Mouse (Mus musculus): ENCODE measurements around the gene Tfb1m. TPM values are rescaled to one million over a fixed set of nuclear protein-coding genes. Genes with fewer than 3 reads are reported as not detected.

Gene Tfb1m
- 16.3 and 18.7 TPM in 2 replicates for polyA plus RNA-seq (2016; fragmentation: Nextera tagmentation; extraction: Ambion mirVana)

DNA sequence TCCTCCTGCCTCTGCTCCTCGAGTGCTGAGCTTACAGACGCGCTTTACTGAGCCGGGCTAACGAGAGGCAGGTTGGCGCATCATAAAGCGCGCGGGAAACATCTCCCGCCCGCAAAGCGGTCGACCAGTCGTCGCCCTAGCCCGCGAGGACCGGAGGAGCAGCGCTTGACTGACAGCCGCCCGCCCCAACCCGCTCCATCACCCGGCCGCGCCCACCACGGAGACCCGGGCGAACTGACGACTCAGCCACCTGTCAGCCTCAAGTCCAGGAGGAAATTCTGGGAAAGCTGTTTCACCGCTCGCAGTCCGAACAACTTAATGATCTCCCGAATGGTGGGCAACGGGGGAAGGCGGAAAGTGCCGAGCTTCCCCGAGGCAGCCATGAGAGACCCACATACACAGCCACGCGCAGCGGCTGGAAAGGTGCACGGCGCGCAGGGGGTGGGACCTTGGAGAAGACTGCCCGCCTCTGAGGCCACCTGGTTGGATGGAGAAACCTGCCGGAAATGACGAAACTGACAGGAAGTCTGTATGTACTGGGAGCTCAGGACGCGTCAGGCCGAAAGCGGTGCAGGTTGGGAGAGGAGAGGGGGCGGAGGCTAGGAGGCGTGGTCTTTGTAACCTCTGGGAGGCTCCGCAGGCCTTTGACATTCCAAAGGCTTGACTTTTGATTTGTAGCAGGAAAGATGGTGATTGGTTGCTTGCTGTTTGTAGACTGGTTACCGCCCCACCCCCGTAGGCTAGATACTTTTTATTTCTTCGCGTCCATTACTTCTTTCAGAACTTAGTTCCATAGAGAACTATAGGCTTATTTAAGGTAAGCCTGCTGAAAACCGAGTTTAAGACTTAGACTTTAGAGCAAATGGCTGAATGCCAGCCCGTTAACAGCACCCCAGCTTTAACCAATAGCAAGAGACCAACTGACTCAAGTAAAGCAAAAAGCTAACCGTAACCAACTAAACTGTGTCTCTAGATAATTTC, at the start of gene Tfb1m:
Gene Tfb1m, minus strand, starts transcription at position 451 of the 981 bp plus-strand sequence.
- H3K36me3 ChIP-seq (replicated peaks) = no peaks in the 10 kb centered on the region
- H3K4me1 ChIP-seq = peaks cover 18% of the 10 kb centered on the region
- peak; percentile 98 for DNase-seq (ENCODE audit: low spot score)
- H3K27me3 ChIP-seq (replicated peaks; ENCODE audit: low read depth, poor library complexity, severe bottlenecking) = no peaks in the 10 kb centered on the region
- WGBS = 1% methylated on average over 60 of the region's 60 CpGs
- peak within 1 kb of the TSS; percentile 87 for H3K27ac ChIP-seq (replicated peaks)
- no peaks in the 10 kb centered on the region for H3K9me3 ChIP-seq
- H3K4me3 ChIP-seq = peak within 1 kb of the TSS; percentile 76

DNA sequence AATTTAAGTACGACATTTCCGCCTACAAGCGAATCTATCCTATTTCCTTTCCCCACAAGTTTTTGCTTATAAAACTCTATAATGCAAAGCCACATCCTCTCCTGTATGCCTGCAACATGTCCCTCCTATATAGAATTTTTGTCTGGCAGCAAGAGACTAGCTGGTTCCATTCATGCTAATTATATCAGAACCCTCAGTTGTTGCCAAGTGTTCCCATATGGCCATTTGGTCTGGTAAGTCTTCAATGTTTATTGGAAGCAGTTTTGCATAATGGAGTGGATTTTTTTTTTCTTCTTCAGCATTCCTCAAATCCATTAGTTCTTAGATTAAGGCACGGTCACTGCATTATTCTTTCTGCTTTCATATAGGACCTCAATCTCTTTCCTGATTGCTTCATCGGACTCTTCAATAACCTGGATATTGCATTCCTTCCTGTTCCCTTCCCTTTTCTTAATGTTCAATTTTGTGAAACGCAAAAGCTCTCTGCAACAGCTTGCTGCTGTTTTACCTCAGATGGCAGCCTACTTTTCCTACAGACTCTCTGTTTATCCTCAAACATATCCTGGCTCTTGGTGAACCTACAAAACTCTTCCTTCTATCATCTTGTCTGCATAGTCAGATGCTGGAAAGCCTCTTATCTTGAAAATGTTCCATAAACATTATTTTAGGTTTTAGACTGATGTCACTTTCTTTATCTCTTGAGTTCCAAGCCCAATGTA, 45.5 kb upstream of the Tfb1m start:
- H3K36me3 ChIP-seq (replicated peaks) = no peaks in the 10 kb centered on the region
- 85% methylated on average over 6 of the region's 6 CpGs for WGBS
- no peaks in the 10 kb centered on the region for H3K4me1 ChIP-seq
- H3K9me3 ChIP-seq = no peaks in the 10 kb centered on the region
- no peak for DNase-seq (ENCODE audit: low spot score)
- no peaks in the 10 kb centered on the region for H3K27me3 ChIP-seq (replicated peaks; ENCODE audit: low read depth, poor library complexity, severe bottlenecking)
- H3K4me3 ChIP-seq = no peak overlapping the region
- no peak overlapping the region for H3K27ac ChIP-seq (replicated peaks)

DNA sequence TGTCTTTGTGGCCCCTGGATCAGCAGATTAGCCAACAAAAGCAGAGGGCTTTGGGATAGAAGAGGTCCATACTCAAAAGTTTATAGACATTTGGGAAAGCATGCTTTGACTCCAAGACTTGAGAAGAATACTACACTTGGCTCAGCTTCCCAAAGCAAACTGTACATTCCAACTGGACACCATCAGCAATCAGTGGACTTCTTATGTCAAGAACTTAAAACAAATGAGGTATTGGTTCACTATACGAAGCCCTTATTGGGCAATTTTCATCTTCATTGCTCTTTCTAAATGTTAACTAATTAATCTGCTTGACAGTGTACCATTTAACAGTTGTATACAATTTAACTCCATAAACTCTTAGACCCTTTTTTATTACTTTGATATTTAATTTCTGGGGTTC, 40.8 kb upstream of the Tfb1m start:
- Histone ChIP-seq H3K36me3 (replicated peaks) (no peaks in the 10 kb centered on the region), H3K27me3 (replicated peaks; ENCODE audit: low read depth, poor library complexity, severe bottlenecking) (no peaks in the 10 kb centered on the region), H3K9me3 (no peaks in the 10 kb centered on the region), H3K27ac (replicated peaks) (no peak overlapping the region), H3K4me1 (no peaks in the 10 kb centered on the region), H3K4me3 (no peak overlapping the region)
- WGBS = 87% methylated on average over 1 of the region's 1 CpGs
- no peak for DNase-seq (ENCODE audit: low spot score)

DNA sequence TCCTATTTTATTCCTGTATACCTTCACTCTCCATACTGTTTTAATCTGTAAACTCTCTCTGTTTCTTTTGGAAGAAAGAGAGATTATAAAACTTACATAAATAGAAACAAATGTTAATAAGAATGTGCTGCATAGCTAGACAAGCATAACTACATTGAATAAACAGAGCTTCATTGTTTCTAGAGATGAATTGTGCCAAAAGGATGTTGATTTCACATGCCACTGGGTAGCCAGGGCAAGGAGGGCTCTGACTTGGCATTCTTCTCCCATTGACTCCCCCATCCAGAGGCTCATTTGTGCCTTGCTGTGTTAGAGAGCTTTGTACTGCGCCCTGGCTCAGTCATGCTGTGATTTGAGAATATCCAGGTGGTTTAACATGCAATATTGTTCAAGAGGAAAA, 40.3 kb upstream of the Tfb1m start:
- 84% methylated on average over 1 of the region's 1 CpGs for WGBS

DNA sequence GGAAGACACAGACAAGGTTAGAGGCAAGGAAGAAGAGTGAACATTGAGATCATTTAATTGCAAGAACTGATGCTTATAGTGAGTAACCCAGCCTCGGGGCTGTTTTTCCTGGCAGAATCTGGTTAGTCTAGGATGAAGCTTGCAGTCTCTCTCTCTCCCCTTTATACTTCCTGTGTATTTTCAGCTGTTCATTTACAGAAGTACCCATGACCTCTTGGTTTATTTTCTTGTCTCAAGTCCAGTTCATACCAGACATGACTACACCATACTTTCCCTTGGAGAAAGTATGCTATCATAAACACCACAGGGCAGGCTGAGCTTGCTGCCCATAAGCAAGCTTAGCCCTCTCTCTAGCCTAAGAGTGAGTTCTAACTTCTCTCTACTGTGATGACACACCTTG, 39.5 kb upstream of the Tfb1m start:
- DNase-seq (ENCODE audit: low spot score) = no peak
- WGBS = 62% methylated on average over 1 of the region's 1 CpGs
- Histone ChIP-seq H3K4me1 (no peaks in the 10 kb centered on the region), H3K27me3 (replicated peaks; ENCODE audit: low read depth, poor library complexity, severe bottlenecking) (no peaks in the 10 kb centered on the region), H3K4me3 (no peak overlapping the region), H3K36me3 (replicated peaks) (no peaks in the 10 kb centered on the region), H3K27ac (replicated peaks) (no peak overlapping the region), H3K9me3 (no peaks in the 10 kb centered on the region)

More for the DNA sequence above, 40.3 kb upstream of the Tfb1m start:
- Histone ChIP-seq H3K36me3 (replicated peaks) (no peaks in the 10 kb centered on the region), H3K27me3 (replicated peaks; ENCODE audit: low read depth, poor library complexity, severe bottlenecking) (no peaks in the 10 kb centered on the region), H3K4me3 (no peak overlapping the region), H3K4me1 (no peaks in the 10 kb centered on the region), H3K27ac (replicated peaks) (no peak overlapping the region), H3K9me3 (no peaks in the 10 kb centered on the region)
- no peak for DNase-seq (ENCODE audit: low spot score)

DNA sequence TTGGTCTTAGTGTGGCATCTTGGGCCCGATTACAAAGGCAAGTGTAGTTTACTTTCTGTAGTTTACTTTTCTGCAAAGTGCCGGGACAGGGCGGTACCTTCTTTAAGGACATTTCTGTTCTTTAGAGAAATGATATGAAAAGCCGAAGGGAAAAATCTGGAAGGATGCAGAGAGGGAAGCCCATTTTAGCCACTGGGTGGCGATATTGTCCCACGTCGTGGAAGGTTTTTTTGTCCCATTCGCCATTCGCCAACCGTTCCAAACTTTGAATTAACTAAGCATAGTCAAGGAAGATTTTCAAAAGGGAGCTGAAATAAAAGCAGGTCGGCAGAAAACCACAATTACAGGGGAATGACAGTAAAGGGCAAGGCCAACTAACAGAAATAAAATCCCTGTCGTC, 13.3 kb upstream of the Tfb1m start:
- H3K27me3 ChIP-seq (replicated peaks; ENCODE audit: low read depth, poor library complexity, severe bottlenecking) = no peaks in the 10 kb centered on the region
- H3K36me3 ChIP-seq (replicated peaks) = no peaks in the 10 kb centered on the region
- 8% methylated on average over 12 of the region's 12 CpGs for WGBS
- no peak overlapping the region for H3K4me3 ChIP-seq
- H3K4me1 ChIP-seq = no peaks in the 10 kb centered on the region
- H3K27ac ChIP-seq (replicated peaks) = no peak overlapping the region
- peak; percentile 73 for DNase-seq (ENCODE audit: low spot score)
- no peaks in the 10 kb centered on the region for H3K9me3 ChIP-seq

DNA sequence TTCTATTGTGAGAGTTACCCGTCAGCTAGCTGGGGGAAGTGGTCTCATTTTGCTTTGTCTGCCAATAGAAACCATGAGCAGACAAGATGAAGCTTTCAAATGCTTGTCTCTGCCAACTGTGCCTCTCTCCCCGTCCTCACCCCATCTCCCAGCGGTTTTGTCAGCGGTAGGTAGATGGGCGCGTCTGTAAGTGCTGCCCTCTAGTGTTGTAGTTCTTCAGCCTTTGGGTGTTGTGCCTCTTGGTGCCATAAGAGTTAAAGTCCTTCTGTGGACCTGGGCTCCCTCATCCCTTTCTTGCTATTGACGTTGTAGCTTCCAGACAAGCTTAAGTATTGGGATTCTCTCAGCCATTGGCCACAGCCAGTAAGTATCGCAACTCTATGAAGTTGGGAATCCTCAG, 4.8 kb upstream of the Tfb1m start:
- H3K27ac ChIP-seq (replicated peaks) = no peak overlapping the region
- WGBS = 56% methylated on average over 8 of the region's 8 CpGs
- no peaks in the 10 kb centered on the region for H3K9me3 ChIP-seq
- H3K27me3 ChIP-seq (replicated peaks; ENCODE audit: low read depth, poor library complexity, severe bottlenecking) = no peaks in the 10 kb centered on the region
- DNase-seq (ENCODE audit: low spot score) = no peak
- peaks cover 7% of the 10 kb centered on the region; the same call in 1 of the 2 replicates for H3K4me1 ChIP-seq
- no peaks in the 10 kb centered on the region for H3K36me3 ChIP-seq (replicated peaks)
- H3K4me3 ChIP-seq = no peak overlapping the region

DNA sequence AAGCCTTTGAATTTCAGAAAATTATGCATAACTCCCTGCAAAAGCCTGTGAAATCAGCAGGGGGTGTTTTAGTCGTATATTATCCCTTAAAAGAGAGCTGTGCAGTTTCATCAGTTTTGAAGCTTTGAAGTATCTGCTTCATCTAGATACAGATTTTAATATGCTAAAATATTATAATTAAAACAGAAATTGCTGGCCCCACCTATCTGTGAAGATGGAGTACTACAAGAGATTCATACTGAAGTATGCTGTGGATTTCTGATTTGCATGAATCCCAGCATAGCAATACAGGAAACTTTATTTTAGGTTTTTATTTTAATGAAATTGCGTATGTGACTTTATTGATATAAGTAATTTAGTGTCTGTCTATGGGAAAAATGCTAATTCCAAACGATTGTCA, 3.0 kb upstream of the Tfb1m start:
- Histone ChIP-seq H3K4me1 (peaks cover 18% of the 10 kb centered on the region), H3K4me3 (no peak overlapping the region), H3K36me3 (replicated peaks) (no peaks in the 10 kb centered on the region), H3K9me3 (no peaks in the 10 kb centered on the region), H3K27ac (replicated peaks) (no peak overlapping the region), H3K27me3 (replicated peaks; ENCODE audit: low read depth, poor library complexity, severe bottlenecking) (no peaks in the 10 kb centered on the region)
- no peak for DNase-seq (ENCODE audit: low spot score)
- 77% methylated on average over 3 of the region's 3 CpGs for WGBS

DNA sequence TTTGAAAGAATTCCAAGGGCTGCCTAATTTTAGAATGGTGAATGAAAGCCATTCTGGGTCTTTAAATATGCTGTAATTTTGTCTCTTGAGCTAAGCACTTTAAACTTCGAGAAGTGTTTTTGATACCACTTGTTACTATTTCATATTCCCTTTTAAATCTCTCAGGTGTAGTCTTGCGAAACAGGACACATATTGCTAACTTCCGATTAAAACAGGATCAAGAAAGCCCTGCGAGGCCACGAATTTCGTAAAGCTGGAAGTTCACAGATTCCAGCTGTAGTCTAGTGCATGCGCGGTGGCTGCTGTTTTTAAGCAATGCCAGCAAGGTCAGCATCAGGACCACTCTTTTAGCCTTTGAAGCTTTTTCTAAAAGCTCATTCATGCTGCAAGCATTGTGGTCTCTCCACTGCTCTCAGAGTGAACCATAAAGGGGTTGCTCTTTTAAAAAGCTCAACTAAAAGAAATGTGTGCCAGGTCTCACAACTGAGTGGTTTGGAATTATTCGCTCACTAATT, 832 bp upstream of the Tfb1m start:
- no peaks in the 10 kb centered on the region for H3K27me3 ChIP-seq (replicated peaks; ENCODE audit: low read depth, poor library complexity, severe bottlenecking)
- 76% methylated on average over 9 of the region's 9 CpGs for WGBS
- DNase-seq (ENCODE audit: low spot score) = no peak
- H3K4me1 ChIP-seq = peaks cover 18% of the 10 kb centered on the region
- peak overlapping the region; percentile 87 for H3K27ac ChIP-seq (replicated peaks)
- peak overlapping the region; percentile 76 for H3K4me3 ChIP-seq
- H3K36me3 ChIP-seq (replicated peaks) = no peaks in the 10 kb centered on the region
- no peaks in the 10 kb centered on the region for H3K9me3 ChIP-seq

DNA sequence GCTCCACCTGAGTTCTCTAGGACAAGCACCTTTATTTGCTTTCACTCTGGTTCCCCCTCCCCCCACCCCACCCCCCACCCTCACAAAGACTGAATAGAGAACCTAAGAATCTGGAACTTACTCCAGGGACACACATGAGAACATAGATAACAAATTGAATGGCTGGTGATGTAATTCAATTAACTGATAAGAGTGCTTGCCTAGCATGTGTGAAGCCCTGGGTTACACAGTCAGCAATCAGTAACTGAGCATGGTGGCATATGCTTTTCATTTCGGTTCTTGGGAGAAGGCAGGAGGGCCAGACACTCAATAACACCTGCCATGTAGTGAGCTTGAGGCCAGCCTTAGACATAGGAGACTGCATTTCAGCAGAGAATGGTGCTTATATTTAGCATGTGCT, 1.3 kb downstream of the Tfb1m start:
- Histone ChIP-seq H3K36me3 (replicated peaks) (peaks cover 5% of the 10 kb centered on the region), H3K27me3 (replicated peaks; ENCODE audit: low read depth, poor library complexity, severe bottlenecking) (no peaks in the 10 kb centered on the region), H3K4me3 (peak overlapping the region; percentile 76), H3K4me1 (peaks cover 18% of the 10 kb centered on the region), H3K9me3 (no peaks in the 10 kb centered on the region), H3K27ac (replicated peaks) (no peak overlapping the region)
- DNase-seq (ENCODE audit: low spot score) = no peak
- 82% methylated on average over 1 of the region's 1 CpGs for WGBS

DNA sequence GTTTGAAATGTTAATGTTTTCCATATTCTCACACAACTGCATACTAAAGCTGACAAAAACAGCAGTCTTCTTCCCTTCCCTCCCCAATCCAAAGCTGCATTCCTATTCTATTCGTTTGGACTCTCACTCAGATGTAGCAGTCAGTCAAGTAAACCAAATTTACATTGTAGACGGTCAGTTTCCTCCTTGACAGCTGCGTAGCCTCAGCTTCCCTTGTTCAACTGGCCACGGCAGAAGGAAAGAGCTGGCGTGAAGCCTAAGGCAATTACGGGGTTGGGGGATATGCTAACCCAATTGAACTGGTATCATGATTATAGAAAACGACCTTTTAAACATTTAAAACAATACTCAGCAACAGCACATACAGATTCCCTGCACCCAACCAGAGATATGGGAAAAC, 9.9 kb downstream of the Tfb1m start:
- Histone ChIP-seq H3K27me3 (replicated peaks; ENCODE audit: low read depth, poor library complexity, severe bottlenecking) (no peaks in the 10 kb centered on the region), H3K36me3 (replicated peaks) (peaks cover 10% of the 10 kb centered on the region), H3K9me3 (no peaks in the 10 kb centered on the region), H3K27ac (replicated peaks) (no peak overlapping the region), H3K4me1 (no peaks in the 10 kb centered on the region), H3K4me3 (no peak overlapping the region)
- 72% methylated on average over 7 of the region's 7 CpGs for WGBS
- no peak for DNase-seq (ENCODE audit: low spot score)

DNA sequence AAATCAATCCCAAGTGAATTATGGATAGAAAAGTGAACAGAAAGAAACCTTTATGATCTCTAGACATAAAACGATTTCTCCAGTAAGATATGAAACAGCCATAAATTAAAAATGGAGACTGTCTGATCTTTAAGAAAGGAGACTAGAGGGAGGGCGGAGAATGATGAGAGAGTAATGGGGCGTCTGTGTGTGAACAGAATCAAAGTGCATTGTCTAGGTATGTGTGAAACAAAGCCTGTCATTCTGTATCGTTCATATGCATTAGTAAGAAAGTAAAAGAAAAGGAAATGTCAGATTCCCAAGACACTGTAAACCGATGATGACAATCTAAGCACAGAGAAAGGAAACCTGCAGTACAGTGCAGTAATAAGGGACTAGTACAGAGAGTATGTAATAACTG, 16.5 kb downstream of the Tfb1m start:
- WGBS = 94% methylated on average over 5 of the region's 5 CpGs
- peaks cover 19% of the 10 kb centered on the region for H3K36me3 ChIP-seq (replicated peaks)

More for the DNA sequence above, 16.5 kb downstream of the Tfb1m start:
- H3K4me3 ChIP-seq = no peak overlapping the region
- no peaks in the 10 kb centered on the region for H3K27me3 ChIP-seq (replicated peaks; ENCODE audit: low read depth, poor library complexity, severe bottlenecking)
- no peaks in the 10 kb centered on the region for H3K9me3 ChIP-seq
- H3K4me1 ChIP-seq = no peaks in the 10 kb centered on the region
- DNase-seq (ENCODE audit: low spot score) = no peak
- H3K27ac ChIP-seq (replicated peaks) = no peak overlapping the region

Data from embryonic facial prominence, embryonic 10.5 days (tissue).